Mouse (Mus musculus): ENCODE measurements around the gene Primpol. TPM values are rescaled to one million over a fixed set of nuclear protein-coding genes. Genes with fewer than 3 reads are reported as not detected.

The Primpol gene
- polyA plus RNA-seq, 1 experiment from 2014 or later, result 9.6 TPM

DNA sequence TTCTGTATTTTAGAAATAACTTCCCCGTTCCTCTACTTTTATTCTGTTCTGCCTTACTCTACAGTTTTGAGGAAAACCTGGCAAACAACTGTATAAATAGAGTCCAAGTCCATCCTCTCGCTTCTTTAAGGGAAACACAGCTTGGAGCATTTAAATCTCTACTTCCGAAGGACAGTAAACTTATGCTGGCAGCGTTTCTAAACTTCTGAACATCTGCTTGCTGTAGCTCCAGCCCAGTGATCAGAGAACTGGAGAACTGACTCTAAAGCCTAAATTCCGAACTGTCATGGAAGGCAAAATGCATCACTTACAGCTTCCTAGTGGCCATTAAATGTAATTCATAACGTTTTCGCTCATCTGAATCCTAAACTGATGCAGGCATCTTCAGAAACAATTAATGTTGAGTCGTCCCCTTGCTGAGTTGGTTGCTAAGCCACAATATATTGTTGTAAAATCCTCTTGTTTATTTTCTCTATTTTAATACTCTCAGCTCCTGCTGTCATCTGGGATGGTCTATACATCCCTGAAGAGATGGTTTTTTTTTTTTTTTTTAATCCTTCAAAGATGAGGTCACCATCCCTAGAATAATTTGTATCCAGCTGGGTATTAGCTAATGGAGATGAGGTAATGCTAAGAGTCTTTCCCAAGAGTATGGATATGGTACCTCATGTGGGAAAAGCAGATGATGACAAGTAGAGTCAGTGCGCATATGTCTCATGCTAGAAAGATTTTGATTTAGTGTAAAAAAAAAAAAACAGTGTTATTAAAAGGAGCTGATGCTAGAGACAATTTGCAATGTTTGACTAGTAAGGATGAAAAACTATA lies 5.6 kb upstream of the Primpol start:
- no peaks in the 10 kb centered on the region for H3K9me3 ChIP-seq (replicated peaks; ENCODE audit: low read length)
- no peak overlapping the region for H3K4me2 ChIP-seq (ENCODE audit: low read length)
- no peaks in the 10 kb centered on the region for H3K27me3 ChIP-seq (ENCODE audit: insufficient read depth, low read length)
- no peak overlapping the region for H3K9ac ChIP-seq (ENCODE audit: low read depth, low read length)
- TF ChIP-seq CTCF (IDR thresholded peaks at IDR 0.05; ENCODE audit: low read depth), result no peak
- WGBS, result 68% methylated on average over 9 of the region's 9 CpGs
- DNase-seq (ENCODE audit: low spot score) (peak; percentile 66), ATAC-seq (replicated peaks; ENCODE audit: low FRiP score, low read depth) (no peak)
- H3K4me3 ChIP-seq (replicated peaks; ENCODE audit: low read depth, low read length), result no peak overlapping the region
- no peaks in the 10 kb centered on the region for H3K36me3 ChIP-seq (ENCODE audit: insufficient read depth, low read length)
- H3K4me1 ChIP-seq (replicated peaks; ENCODE audit: insufficient read depth, low read length), result no peaks in the 10 kb centered on the region
- no peak overlapping the region for H3K27ac ChIP-seq

GRCm38 (mm10) chr8:46618639-46619320 lies 1.8 kb upstream of the Primpol start:
- WGBS, result 3% methylated on average over 10 of the region's 10 CpGs

DNA sequence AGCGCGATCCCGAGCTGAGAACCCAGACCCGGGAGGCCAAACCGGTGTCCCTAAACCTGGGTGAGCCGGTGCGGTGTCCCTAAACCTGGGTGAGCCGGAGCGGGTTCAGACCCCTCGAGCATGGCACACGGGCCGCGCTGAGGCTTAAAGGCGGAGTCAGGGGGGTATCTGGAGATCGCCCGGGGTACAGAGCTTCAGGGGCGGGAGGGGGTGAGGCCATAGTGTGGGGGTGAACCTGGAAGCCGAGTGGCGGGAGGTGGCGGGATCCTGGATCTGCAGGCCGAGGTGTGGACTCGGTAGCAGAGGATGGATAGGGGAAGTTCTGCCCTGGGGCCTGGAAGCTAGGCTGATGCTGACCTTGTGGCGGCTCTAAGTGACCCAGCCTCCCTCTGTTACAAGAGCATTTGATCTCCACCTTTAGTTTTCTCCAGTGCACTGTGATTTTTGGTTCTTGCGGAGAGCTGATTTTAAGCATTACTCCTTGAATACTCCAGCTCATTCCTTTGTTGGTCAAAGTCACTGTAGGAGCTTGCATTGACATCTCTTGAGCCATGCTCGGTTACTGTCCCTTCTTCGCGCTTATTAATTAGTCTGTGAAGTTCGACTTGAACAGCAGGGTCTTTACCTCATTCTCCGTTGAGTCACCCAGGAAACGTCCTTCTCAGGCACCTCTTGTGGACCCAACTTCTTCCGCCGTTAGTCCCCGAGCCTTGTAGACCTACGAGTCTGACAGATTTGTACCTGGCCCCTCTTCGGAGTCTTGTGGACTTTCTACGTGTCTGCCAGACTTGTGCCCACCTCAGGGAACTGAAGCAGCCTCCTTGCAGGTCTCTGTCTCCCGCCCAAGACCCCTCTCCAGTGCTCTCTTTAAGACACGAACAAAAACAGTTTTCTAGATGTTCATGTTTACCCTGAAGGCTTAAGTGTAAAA lies 943 bp upstream of the Primpol start:
- H3K4me2 ChIP-seq (ENCODE audit: low read length), result peak overlapping the region; percentile 74
- under 1% methylated on average over 38 of the region's 38 CpGs for WGBS
- H3K27ac ChIP-seq, result peak overlapping the region; percentile 86
- peak overlapping the region; percentile 85 for H3K9ac ChIP-seq (ENCODE audit: low read depth, low read length)
- no peaks in the 10 kb centered on the region for H3K27me3 ChIP-seq (ENCODE audit: insufficient read depth, low read length)
- DNase-seq (ENCODE audit: low spot score), result peak; percentile 33
- no peaks in the 10 kb centered on the region for H3K36me3 ChIP-seq (ENCODE audit: insufficient read depth, low read length)
- no peak; the same call in 1 of the 2 replicates for ATAC-seq (replicated peaks; ENCODE audit: low FRiP score, low read depth)
- H3K4me1 ChIP-seq (replicated peaks; ENCODE audit: insufficient read depth, low read length), result no peaks in the 10 kb centered on the region; the same call in 1 of the 2 replicates
- H3K9me3 ChIP-seq (replicated peaks; ENCODE audit: low read length), result no peaks in the 10 kb centered on the region
- TF ChIP-seq CTCF (IDR thresholded peaks at IDR 0.05; ENCODE audit: low read depth), result no peak
- peak overlapping the region; percentile 64 for H3K4me3 ChIP-seq (replicated peaks; ENCODE audit: low read depth, low read length)

More at GRCm38 (mm10) chr8:46618639-46619320, 1.8 kb upstream of the Primpol start:
- no peaks in the 10 kb centered on the region for H3K27me3 ChIP-seq (ENCODE audit: insufficient read depth, low read length)
- no peak overlapping the region for H3K27ac ChIP-seq
- peak overlapping the region; percentile 74 for H3K4me2 ChIP-seq (ENCODE audit: low read length)
- peak overlapping the region; percentile 64 for H3K4me3 ChIP-seq (replicated peaks; ENCODE audit: low read depth, low read length)
- no peaks in the 10 kb centered on the region for H3K36me3 ChIP-seq (ENCODE audit: insufficient read depth, low read length)
- H3K4me1 ChIP-seq (replicated peaks; ENCODE audit: insufficient read depth, low read length), result no peaks in the 10 kb centered on the region
- peak overlapping the region; percentile 85 for H3K9ac ChIP-seq (ENCODE audit: low read depth, low read length)
- ATAC-seq (replicated peaks; ENCODE audit: low FRiP score, low read depth) (no peak), DNase-seq (ENCODE audit: low spot score) (peak; percentile 40)
- no peak for TF ChIP-seq CTCF (IDR thresholded peaks at IDR 0.05; ENCODE audit: low read depth)
- no peaks in the 10 kb centered on the region for H3K9me3 ChIP-seq (replicated peaks; ENCODE audit: low read length)

DNA sequence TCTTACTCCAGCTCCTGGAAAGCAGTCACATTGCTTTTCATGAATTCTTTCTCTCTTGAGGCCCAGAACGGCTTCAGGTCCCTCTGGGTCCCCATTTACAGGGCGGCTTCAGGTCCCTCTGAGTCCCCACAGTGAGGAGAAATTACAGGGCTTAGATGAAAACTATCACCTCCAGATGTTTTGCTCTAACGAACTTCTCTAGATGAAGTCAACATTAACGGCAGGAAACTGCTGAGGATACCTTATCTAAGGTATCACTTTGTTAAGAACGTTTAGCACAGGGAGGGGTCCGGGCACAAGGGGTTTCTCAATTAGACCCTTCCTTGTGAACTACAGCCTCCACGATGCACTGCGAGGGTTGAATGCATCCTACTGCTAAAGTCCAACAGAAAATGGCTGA lies 1.1 kb downstream of the Primpol start:
- Histone ChIP-seq H3K9me3 (replicated peaks; ENCODE audit: low read length) (no peaks in the 10 kb centered on the region), H3K4me3 (replicated peaks; ENCODE audit: low read depth, low read length) (no peak overlapping the region)

GRCm38 (mm10) chr8:46613377-46613776 lies 3.6 kb downstream of the Primpol start:
- Histone ChIP-seq H3K27ac (no peak overlapping the region), H3K4me3 (replicated peaks; ENCODE audit: low read depth, low read length) (no peak overlapping the region), H3K27me3 (ENCODE audit: insufficient read depth, low read length) (no peaks in the 10 kb centered on the region), H3K4me1 (replicated peaks; ENCODE audit: insufficient read depth, low read length) (no peaks in the 10 kb centered on the region; the same call in 1 of the 2 replicates), H3K9me3 (replicated peaks; ENCODE audit: low read length) (no peaks in the 10 kb centered on the region), H3K36me3 (ENCODE audit: insufficient read depth, low read length) (no peaks in the 10 kb centered on the region), H3K9ac (ENCODE audit: low read depth, low read length) (no peak overlapping the region), H3K4me2 (ENCODE audit: low read length) (no peak overlapping the region; the same call in 1 of the 2 replicates)
- no peak for TF ChIP-seq CTCF (IDR thresholded peaks at IDR 0.05; ENCODE audit: low read depth)
- WGBS, result 32% methylated on average over 4 of the region's 4 CpGs
- ATAC-seq (replicated peaks; ENCODE audit: low FRiP score, low read depth) (no peak), DNase-seq (ENCODE audit: low spot score) (no peak)

More for the DNA sequence above, 1.1 kb downstream of the Primpol start:
- TF ChIP-seq CTCF (IDR thresholded peaks at IDR 0.05; ENCODE audit: low read depth), result no peak
- no peak for ATAC-seq (replicated peaks; ENCODE audit: low FRiP score, low read depth)
- H3K9ac ChIP-seq (ENCODE audit: low read depth, low read length), result no peak overlapping the region
- no peaks in the 10 kb centered on the region for H3K36me3 ChIP-seq (ENCODE audit: insufficient read depth, low read length)
- no peaks in the 10 kb centered on the region for H3K27me3 ChIP-seq (ENCODE audit: insufficient read depth, low read length)
- 76% methylated on average over 8 of the region's 8 CpGs for WGBS
- H3K4me2 ChIP-seq (ENCODE audit: low read length), result peak overlapping the region; percentile 74; the same call in 1 of the 2 replicates
- no peak for DNase-seq (ENCODE audit: low spot score)
- no peak overlapping the region for H3K27ac ChIP-seq
- H3K4me1 ChIP-seq (replicated peaks; ENCODE audit: insufficient read depth, low read length), result no peaks in the 10 kb centered on the region; the same call in 1 of the 2 replicates

All from kidney, postnatal 0 days (tissue).